Mouse (Mus musculus): Measurements from ENCODE around the gene Mms22l. TPM values are rescaled to one million over a fixed set of nuclear protein-coding genes. Genes with fewer than 3 reads are reported as not detected.
"Not testable (repeated sequence)": the region's sequence is repeated elsewhere in the genome, so short reads cannot be mapped to it uniquely, and the experiment has no call there.

The Mms22l gene
- polyA plus RNA-seq, 1 experiment from 2014 or later, result 24.1 TPM

DNA sequence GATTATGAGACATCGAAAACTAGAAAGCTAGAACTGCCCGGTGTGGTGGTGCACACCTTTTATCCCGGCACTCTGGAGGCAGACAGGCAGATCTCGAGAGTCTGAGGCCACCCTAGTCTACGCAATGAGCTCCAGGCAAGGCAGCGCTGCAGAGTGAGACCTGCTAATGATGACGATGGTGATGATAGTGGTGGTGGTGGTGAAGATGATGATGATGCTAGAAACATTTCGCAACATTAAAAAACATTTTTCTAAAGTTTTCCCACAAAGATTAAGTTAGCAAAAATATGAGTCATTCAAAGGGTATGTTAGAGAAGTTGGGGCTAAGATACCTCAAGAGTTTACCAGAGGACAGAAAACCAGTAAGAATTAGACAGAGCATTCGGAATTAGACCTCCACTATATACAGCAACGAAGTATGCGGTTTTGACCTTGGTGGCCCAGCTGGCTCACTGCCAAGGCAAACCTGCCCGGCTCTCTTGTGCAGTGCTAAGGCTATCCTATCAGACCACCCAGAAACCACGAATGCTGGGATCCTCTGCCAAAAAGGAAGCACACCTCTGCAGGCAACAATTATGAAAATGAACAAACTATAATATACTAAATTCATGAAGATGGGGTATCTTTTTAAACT is 129.8 kb downstream of the Mms22l start:
- H3K27me3 ChIP-seq (replicated peaks), result no peaks in the 10 kb centered on the region
- H3K4me2 ChIP-seq (replicated peaks), result no peak overlapping the region
- no peaks in the 10 kb centered on the region for H3K4me1 ChIP-seq
- no peak for ATAC-seq (ENCODE audit: low FRiP score, low read depth)
- no peak overlapping the region for H3K9ac ChIP-seq
- H3K4me3 ChIP-seq, result no peak overlapping the region
- no peaks in the 10 kb centered on the region for H3K9me3 ChIP-seq
- H3K27ac ChIP-seq, result no peak overlapping the region
- 86% methylated on average over 13 of the region's 13 CpGs for WGBS
- no peaks in the 10 kb centered on the region for H3K36me3 ChIP-seq

DNA sequence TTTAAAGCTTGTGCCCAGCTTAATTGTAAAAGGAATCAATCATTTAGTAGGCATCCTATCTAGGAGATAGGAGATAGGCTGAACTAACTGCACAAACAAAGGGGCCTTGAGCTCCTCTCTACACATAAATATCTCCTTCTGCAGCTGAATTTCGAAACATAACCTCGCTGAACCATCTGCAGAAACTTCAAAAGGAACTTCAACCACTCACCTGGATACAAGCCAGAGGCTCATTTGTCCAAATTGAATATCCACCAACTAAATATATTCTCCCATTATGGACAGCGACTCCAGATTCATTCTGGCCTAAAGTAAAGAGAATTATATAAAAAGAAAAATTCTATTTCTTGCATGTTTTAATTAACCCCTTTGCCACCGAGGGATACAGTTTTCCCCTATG is 130.4 kb downstream of the Mms22l start:
- Histone ChIP-seq H3K9ac (no peak overlapping the region), H3K9me3 (no peaks in the 10 kb centered on the region), H3K4me2 (replicated peaks) (no peak overlapping the region), H3K36me3 (no peaks in the 10 kb centered on the region), H3K27me3 (replicated peaks) (no peaks in the 10 kb centered on the region), H3K27ac (no peak overlapping the region), H3K4me3 (no peak overlapping the region), H3K4me1 (no peaks in the 10 kb centered on the region)
- no peak for ATAC-seq (ENCODE audit: low FRiP score, low read depth)
- WGBS, result 85% methylated on average over 4 of the region's 4 CpGs

DNA sequence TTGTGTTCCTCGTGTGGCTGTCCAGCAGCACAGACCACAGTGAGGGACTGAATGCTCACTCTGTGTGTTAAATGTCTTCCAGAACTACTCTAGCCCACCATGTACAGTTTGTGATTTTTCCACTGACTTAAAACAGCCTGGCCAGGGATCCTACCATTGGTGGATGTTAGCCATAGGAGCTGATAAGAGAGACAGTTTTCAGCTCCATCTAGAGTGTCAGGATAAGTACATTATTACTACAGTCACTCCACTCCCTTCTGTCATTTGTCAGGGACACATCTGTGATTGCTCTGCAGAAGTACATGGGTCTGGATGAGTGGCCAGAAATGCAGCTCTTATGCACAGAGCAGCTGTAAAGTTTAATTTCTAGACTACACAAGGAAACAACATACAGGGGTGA is 131.6 kb downstream of the Mms22l start:
- Histone ChIP-seq H3K36me3 (no peaks in the 10 kb centered on the region), H3K4me2 (replicated peaks) (no peak overlapping the region), H3K27me3 (replicated peaks) (no peaks in the 10 kb centered on the region), H3K27ac (no peak overlapping the region), H3K9ac (no peak overlapping the region), H3K4me3 (no peak overlapping the region), H3K4me1 (no peaks in the 10 kb centered on the region), H3K9me3 (no peaks in the 10 kb centered on the region)
- 70% methylated on average over 1 of the region's 1 CpGs for WGBS
- no peak for ATAC-seq (ENCODE audit: low FRiP score, low read depth)

DNA sequence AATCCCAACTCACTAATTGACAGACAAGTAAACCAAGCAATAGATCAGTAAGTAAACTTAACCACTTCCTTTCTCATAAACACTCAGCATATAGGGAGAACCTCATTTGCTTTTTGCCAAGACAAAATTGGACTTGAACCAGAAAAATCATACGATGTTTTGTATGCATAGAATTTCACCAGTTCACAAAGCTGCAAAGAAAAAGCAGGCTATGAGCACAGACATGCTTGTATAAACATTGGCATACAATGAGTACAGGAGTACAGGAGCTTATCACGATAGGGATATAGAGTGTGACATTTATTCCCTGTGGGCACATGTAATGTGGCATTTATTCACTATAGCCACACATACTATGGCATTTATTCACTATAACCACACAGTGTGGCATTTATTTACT is 134.2 kb downstream of the Mms22l start:
- no peak overlapping the region for H3K4me3 ChIP-seq
- no peaks in the 10 kb centered on the region for H3K36me3 ChIP-seq
- WGBS, result 91% methylated on average over 2 of the region's 2 CpGs
- no peak overlapping the region for H3K4me2 ChIP-seq (replicated peaks)
- H3K9me3 ChIP-seq, result no peaks in the 10 kb centered on the region
- H3K27me3 ChIP-seq (replicated peaks), result no peaks in the 10 kb centered on the region
- no peak overlapping the region for H3K9ac ChIP-seq
- H3K4me1 ChIP-seq, result no peaks in the 10 kb centered on the region
- no peak overlapping the region for H3K27ac ChIP-seq
- ATAC-seq (ENCODE audit: low FRiP score, low read depth), result no peak

DNA sequence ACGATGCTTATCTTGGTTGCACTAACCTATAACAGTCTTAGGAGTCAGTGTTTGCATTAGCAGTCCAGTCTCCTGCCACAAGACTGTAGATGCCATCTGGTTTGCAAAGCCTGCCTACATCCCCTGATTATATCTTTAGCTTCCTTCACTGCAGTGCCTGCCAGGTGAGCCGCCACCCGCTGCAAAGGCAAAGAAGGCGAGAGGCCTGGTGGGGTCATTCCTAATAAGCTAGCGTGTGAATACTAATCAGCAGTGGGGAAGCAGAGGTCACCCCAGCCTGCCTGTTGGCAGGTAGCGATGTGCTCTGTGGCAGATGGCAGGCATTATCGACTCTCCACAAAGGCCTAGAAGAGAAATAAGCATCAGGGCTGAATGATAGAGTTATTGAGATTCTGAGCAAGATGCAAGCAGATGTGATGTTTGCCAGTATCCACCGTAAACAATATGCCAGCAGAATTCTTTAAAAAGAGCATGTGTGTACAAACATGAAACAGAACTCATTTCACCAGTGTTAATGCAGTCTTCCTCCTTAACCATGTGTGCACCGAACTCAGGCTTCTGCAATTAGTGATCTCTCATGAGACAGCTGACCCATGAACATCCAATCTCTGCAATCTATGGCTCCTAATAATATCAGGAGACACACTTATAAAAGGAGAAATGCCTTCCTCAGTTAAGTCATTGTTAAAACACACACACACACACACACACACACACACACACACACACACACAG is 135.1 kb downstream of the Mms22l start:
- no peak overlapping the region for H3K4me2 ChIP-seq (replicated peaks)
- no peak overlapping the region for H3K27ac ChIP-seq
- no peaks in the 10 kb centered on the region for H3K27me3 ChIP-seq (replicated peaks)
- no peaks in the 10 kb centered on the region for H3K36me3 ChIP-seq
- 70% methylated on average over 9 of the region's 9 CpGs for WGBS
- no peak for ATAC-seq (ENCODE audit: low FRiP score, low read depth)
- H3K4me1 ChIP-seq, result no peaks in the 10 kb centered on the region
- no peak overlapping the region for H3K4me3 ChIP-seq
- no peaks in the 10 kb centered on the region for H3K9me3 ChIP-seq
- H3K9ac ChIP-seq, result no peak overlapping the region

DNA sequence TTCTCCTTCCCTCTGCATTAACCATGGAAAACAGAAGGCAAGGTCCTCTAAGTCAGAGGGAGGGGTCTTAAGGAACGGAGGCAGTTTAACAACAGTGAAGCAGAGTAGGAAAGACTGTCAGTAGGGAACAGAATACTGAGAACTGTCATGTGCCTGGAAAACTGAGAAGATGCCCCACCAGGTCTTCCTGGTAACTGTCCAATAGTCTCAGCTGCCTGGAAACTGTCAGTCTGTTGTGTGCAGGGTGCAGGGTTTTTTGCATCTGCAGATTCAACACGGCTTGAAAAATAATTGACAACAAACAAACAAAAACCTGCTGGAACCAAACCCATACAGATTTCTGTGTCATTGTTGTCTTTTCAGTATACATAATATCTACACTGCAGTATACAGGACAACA is 146.1 kb downstream of the Mms22l start:
- Histone ChIP-seq H3K36me3 (no peaks in the 10 kb centered on the region), H3K27ac (no peak overlapping the region), H3K4me3 (no peak overlapping the region), H3K4me1 (no peaks in the 10 kb centered on the region), H3K27me3 (replicated peaks) (no peaks in the 10 kb centered on the region), H3K9ac (no peak overlapping the region), H3K4me2 (replicated peaks) (no peak overlapping the region), H3K9me3 (no peaks in the 10 kb centered on the region)
- no peak for ATAC-seq (ENCODE audit: low FRiP score, low read depth)
- WGBS, result 87% methylated on average over 2 of the region's 2 CpGs

DNA sequence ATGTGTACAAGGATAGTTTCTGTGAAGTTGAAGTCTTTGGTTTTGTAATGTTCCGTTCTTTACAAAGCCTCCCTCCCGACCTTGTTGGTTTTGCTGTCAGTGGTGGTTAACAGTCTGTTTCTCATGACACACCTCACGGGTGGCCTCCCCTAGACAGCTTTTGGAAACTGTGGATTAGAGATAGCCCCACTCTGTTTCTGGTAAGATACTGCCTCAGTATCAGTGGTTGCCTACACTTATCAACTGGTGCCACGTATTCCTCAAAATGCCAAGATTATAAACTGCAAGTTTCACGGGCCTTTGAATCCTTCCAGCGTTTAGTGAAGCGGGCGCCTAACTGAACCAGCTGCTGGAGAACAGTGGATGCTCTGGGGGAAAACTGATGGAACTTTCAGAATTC is 148.5 kb downstream of the Mms22l start:
- not testable (repeated sequence) for H3K4me1 ChIP-seq; H3K4me2 ChIP-seq (replicated peaks); H3K36me3 ChIP-seq; H3K9ac ChIP-seq; H3K27ac ChIP-seq; H3K27me3 ChIP-seq (replicated peaks); ATAC-seq (ENCODE audit: low FRiP score, low read depth); H3K4me3 ChIP-seq; H3K9me3 ChIP-seq
- WGBS, result 91% methylated on average over 7 of the region's 8 CpGs

Measured in neural tube, embryonic 12.5 days (tissue).